Mouse (Mus musculus) liver, postnatal 0 days (tissue): ENCODE data around the gene Lxn. TPM values are rescaled to one million over a fixed set of nuclear protein-coding genes. Genes with fewer than 3 reads are reported as not detected.
A peak's percentile ranks its signal among the peaks of the same experiment; 100 is the strongest.

Experiments
- ATAC-seq: fragments of 200-750 bp; cut with Nextera tagmentation; 2 replicates; pipeline ENCODE4 v1.8.0; 2017; ENCODE audit warnings: mild to moderate bottlenecking, moderate library complexity
- DNase-seq: peaks from one replicate; pipeline ENCODE4 v3.0.0-alpha.2; 2016
- H3K27ac ChIP-seq: fragments of 300-500 bp; sonication (generic); 2 replicates; pipeline ENCODE4 v1.5.1; 2014; ENCODE audit warnings: antibody characterized with exemption, moderate library complexity, mild to moderate bottlenecking, low read depth
- H3K27me3 ChIP-seq: fragments of 300-500 bp; sonication (generic); 2 replicates; pipeline ENCODE4 v1.6.1; 2014; ENCODE audit warnings: low read length, control low read depth, mixed read lengths; ENCODE audit not compliant: insufficient read depth
- H3K36me3 ChIP-seq: fragments of 300-500 bp; sonication (generic); replicated peaks from 2 replicates; pipeline ENCODE4 v1.6.1; 2014; ENCODE audit warnings: mild to moderate bottlenecking, control low read depth, low read length, moderate library complexity, mixed read lengths; ENCODE audit not compliant: insufficient read depth
- H3K4me1 ChIP-seq: fragments of 300-500 bp; sonication (generic); 2 replicates; pipeline ENCODE4 v1.6.1; 2014; ENCODE audit warnings: antibody characterized with exemption, mild to moderate bottlenecking, control low read depth; ENCODE audit not compliant: insufficient read depth
- H3K4me2 ChIP-seq: fragments of 300-500 bp; sonication (generic); 2 replicates; pipeline ENCODE4 v1.6.1; 2014; ENCODE audit warnings: low read depth, mild to moderate bottlenecking, low read length, moderate library complexity, mixed read lengths
- H3K4me3 ChIP-seq: fragments of 300-500 bp; sonication (generic); 2 replicates; pipeline ENCODE4 v1.5.1; 2014; ENCODE audit warnings: low read depth, low read length
- H3K9ac ChIP-seq: fragments of 300-500 bp; sonication (generic); replicated peaks from 2 replicates; pipeline ENCODE4 v1.6.1; 2014; ENCODE audit warnings: mild to moderate bottlenecking, moderate library complexity
- H3K9me3 ChIP-seq: fragments of 300-500 bp; sonication (generic); 2 replicates; pipeline ENCODE4 v1.6.1; 2016; ENCODE audit warnings: mild to moderate bottlenecking, control low read depth, low read length, mixed read lengths
- CTCF ChIP-seq: sonication (generic); IDR thresholded peaks from 2 replicates; pipeline ENCODE4 v1.5.1; 2016; ENCODE audit warnings: antibody characterized with exemption, low read depth
- EP300 ChIP-seq: IDR thresholded peaks from 2 replicates; pipeline ENCODE4 v1.6.1; 2016; ENCODE audit warnings: antibody characterized with exemption, low read depth, mild to moderate bottlenecking
- WGBS: fragments of 180-500 bp; shearing (Covaris S2); extraction: QIAGEN DNeasy Blood & Tissue Kit; methylation state at CpG from one replicate; pipeline ENCODE4 v1.1.7; 2014; ENCODE audit not compliant: insufficient replicate concordance; 5-methylcytosine and 5-hydroxymethylcytosine counted together
- polyA plus RNA-seq: library from polyadenylated mRNA; unstranded; fragments of >200 nt; fragmentation: Nextera tagmentation; extraction: Ambion mirVana; gene quantifications from 2 replicates; pipeline ENCODE4 v1.2.1, GENCODE M21; 2015

The Lxn gene
- polyA plus RNA-seq: 9.0 and 9.9 TPM in 2 replicates

- peak; percentile 64 for DNase-seq
- WGBS: under 1% methylated on average over 43 of the region's 43 CpGs
- Histone ChIP-seq H3K36me3 (peaks cover 29% of the 10 kb centered on the region), H3K4me3 (peak within 1 kb of the TSS; percentile 55), H3K4me1 (peaks cover 11% of the 10 kb centered on the region), H3K27ac (peak within 1 kb of the TSS; percentile 48), H3K4me2 (peak within 1 kb of the TSS; percentile 92), H3K9me3 (no peaks in the 10 kb centered on the region), H3K9ac (peak within 1 kb of the TSS; percentile 69), H3K27me3 (no peaks in the 10 kb centered on the region)
- TF ChIP-seq EP300: no peak
- TF ChIP-seq CTCF: peak; percentile 32; the same call in 1 of the 2 replicates
- ATAC-seq: peak; percentile 68
These were observed at the start of gene Lxn for GRCm38 (mm10) chr3:67463450-67464372. Gene Lxn (minus strand): TSS chr3:67463926.

DNA sequence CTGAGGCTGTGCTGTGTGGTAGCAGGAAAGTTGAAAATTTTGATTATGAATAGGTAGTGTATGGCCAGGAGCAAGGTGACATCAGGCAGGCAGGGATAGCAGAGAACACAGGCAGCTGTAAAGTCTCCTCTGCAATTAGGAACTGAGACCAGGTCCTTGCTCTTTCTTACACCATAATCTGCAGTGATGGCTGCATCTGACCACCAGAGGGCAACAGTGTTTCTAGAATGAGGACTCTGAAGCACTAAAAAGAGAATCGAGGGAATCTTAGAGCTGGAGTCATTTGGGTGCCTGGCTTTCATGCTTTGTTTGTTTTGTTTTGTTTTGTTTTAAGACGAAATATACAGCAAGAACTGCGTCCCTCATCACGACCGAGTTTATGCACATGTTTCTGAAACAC is 49.1 kb upstream of the Lxn start:
- Histone ChIP-seq H3K9me3 (no peaks in the 10 kb centered on the region), H3K4me1 (0 out of 2 replicates have a peak, but pooled peaks cover 2% of the 10 kb centered on the region), H3K36me3 (no peaks in the 10 kb centered on the region), H3K9ac (no peak overlapping the region), H3K4me2 (no peak overlapping the region), H3K27ac (no peak overlapping the region), H3K27me3 (peaks cover 14% of the 10 kb centered on the region), H3K4me3 (no peak overlapping the region)
- TF ChIP-seq EP300: no peak
- peak; percentile 94 for TF ChIP-seq CTCF
- DNase-seq (peak; percentile 80), ATAC-seq (peak; percentile 63)
- WGBS: 2% methylated on average over 5 of the region's 5 CpGs

- no peak overlapping the region for H3K4me3 ChIP-seq
- no peaks in the 10 kb centered on the region for H3K36me3 ChIP-seq
- no peak for DNase-seq
- H3K4me2 ChIP-seq: no peak overlapping the region
- no peak for TF ChIP-seq EP300
- TF ChIP-seq CTCF: no peak
- H3K27ac ChIP-seq: no peak overlapping the region
- WGBS: 75% methylated on average over 10 of the region's 10 CpGs
- no peaks in the 10 kb centered on the region for H3K9me3 ChIP-seq
- ATAC-seq: no peak
- no peaks in the 10 kb centered on the region for H3K27me3 ChIP-seq
- H3K4me1 ChIP-seq: no peaks in the 10 kb centered on the region
- H3K9ac ChIP-seq: no peak overlapping the region
These were observed 44.6 kb upstream of the Lxn start for GRCm38 (mm10) chr3:67508216-67508892.

DNA sequence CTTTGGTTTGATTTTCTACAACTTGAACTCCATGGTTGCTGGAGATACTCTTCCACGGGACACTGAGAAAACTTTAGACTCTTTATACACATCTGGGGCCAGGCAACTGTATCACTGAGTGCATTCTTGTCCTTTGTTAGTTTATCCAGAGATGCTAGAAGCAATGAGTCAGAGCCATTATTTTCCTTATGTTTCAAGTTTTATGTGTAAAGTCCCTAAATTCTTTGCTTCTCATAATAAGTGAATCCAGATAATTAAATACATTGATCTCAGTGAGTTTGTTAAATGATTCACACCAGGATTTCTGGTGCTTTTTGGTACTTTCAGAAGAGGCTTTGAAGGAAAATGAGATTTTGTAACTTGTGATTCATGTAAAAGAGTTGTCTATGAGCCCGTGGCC is 41.6 kb upstream of the Lxn start:
- Histone ChIP-seq H3K4me1 (no peaks in the 10 kb centered on the region), H3K36me3 (no peaks in the 10 kb centered on the region), H3K4me3 (no peak overlapping the region), H3K27me3 (no peaks in the 10 kb centered on the region), H3K9ac (no peak overlapping the region), H3K9me3 (no peaks in the 10 kb centered on the region), H3K27ac (no peak overlapping the region), H3K4me2 (no peak overlapping the region)
- WGBS: 69% methylated on average over 2 of the region's 2 CpGs
- ATAC-seq (no peak), DNase-seq (no peak)
- TF ChIP-seq EP300: no peak
- no peak for TF ChIP-seq CTCF

DNA sequence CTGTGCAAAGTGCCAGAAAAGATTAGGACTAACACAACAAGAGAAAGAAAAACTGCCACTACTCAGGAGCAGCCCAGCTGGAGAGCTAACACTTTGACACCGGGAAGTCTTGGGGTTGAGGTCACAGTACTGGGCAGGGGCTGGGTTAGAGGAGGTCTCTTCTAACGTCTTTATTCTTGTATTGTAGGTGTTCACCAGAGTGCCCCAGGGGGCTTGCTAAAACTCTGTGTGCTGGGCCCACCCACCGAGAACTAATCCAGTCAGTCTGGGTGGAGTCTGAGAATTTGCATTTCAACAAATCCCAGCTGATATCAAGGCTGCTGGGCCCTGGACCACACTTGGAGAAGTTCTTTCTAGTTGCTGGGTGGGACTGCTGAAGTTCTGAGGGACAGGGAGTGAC is 40.2 kb upstream of the Lxn start:
- Histone ChIP-seq H3K4me2 (no peak overlapping the region), H3K27me3 (no peaks in the 10 kb centered on the region), H3K9ac (no peak overlapping the region), H3K27ac (no peak overlapping the region), H3K4me3 (no peak overlapping the region), H3K4me1 (no peaks in the 10 kb centered on the region), H3K9me3 (no peaks in the 10 kb centered on the region), H3K36me3 (no peaks in the 10 kb centered on the region)
- 20% methylated on average over 3 of the region's 3 CpGs for WGBS
- no peak for ATAC-seq
- TF ChIP-seq EP300: no peak
- no peak for TF ChIP-seq CTCF
- DNase-seq: no peak

- Histone ChIP-seq H3K27ac (no peak overlapping the region), H3K9ac (no peak overlapping the region), H3K4me2 (no peak overlapping the region), H3K36me3 (no peaks in the 10 kb centered on the region), H3K4me3 (no peak overlapping the region), H3K4me1 (no peaks in the 10 kb centered on the region), H3K27me3 (no peaks in the 10 kb centered on the region), H3K9me3 (no peaks in the 10 kb centered on the region)
- DNase-seq (no peak), ATAC-seq (no peak)
- WGBS: 78% methylated on average over 4 of the region's 4 CpGs
- TF ChIP-seq EP300: no peak
- no peak for TF ChIP-seq CTCF
These were observed 35.7 kb upstream of the Lxn start for GRCm38 (mm10) chr3:67499406-67499791.
